Mouse (Mus musculus) heart, embryonic 14.5 days (tissue): ENCODE data around the gene Hist1h3d. TPM values are rescaled to one million over a fixed set of nuclear protein-coding genes. Genes with fewer than 3 reads are reported as not detected.
"Not testable (repeated sequence)": the region's sequence is repeated elsewhere in the genome, so short reads cannot be mapped to it uniquely, and the experiment has no call there.

Experiments used
- ATAC-seq: fragments of 200-750 bp; cut with Nextera tagmentation; 2 replicates; pipeline ENCODE4 v1.8.0; 2017; ENCODE audit warnings: low read depth, moderate TSS enrichment; ENCODE audit not compliant: insufficient number of reproducible peaks, insufficient read depth, low FRiP score
- H3K27ac ChIP-seq, 2 experiments: fragments of 200-500 bp in 1 of 2; fragments of 300-500 bp in 1 of 2; sonication (generic) in 1 of 2; replicated peaks in 1 of 2; 2 replicates each; pipeline ENCODE4 v1.5.1; 2012 to 2014; ENCODE audit warnings: low read depth in 2 of 2, low read length in 2 of 2, control low read depth in 1 of 2, mild to moderate bottlenecking in 1 of 2, mixed read lengths in 1 of 2; ENCODE audit not compliant: control insufficient read depth in 1 of 2, insufficient read depth in 1 of 2
- H3K27me3 ChIP-seq: fragments of 300-500 bp; sonication (generic); 2 replicates; pipeline ENCODE4 v1.6.1; 2014; ENCODE audit warnings: mild to moderate bottlenecking, low read length, control low read depth; ENCODE audit not compliant: control insufficient read depth, insufficient read depth
- H3K36me3 ChIP-seq: fragments of 300-500 bp; sonication (generic); 2 replicates; pipeline ENCODE4 v1.6.1; 2014; ENCODE audit warnings: mild to moderate bottlenecking, control low read depth, low read length, mixed read lengths; ENCODE audit not compliant: control insufficient read depth, insufficient read depth
- H3K4me1 ChIP-seq, 2 experiments: fragments of 200-500 bp in 1 of 2; fragments of 300-500 bp in 1 of 2; sonication (generic) in 1 of 2; 2 replicates each; pipeline ENCODE4 v1.6.1; 2012 to 2014; ENCODE audit warnings: low read length in 2 of 2, control low read depth in 1 of 2, mixed read lengths in 1 of 2; ENCODE audit not compliant: control insufficient read depth in 2 of 2, insufficient read depth in 2 of 2
- H3K4me2 ChIP-seq: fragments of 300-500 bp; sonication (generic); 2 replicates; pipeline ENCODE4 v1.6.1; 2014; ENCODE audit warnings: mild to moderate bottlenecking, low read length
- H3K4me3 ChIP-seq, 2 experiments: fragments of 200-500 bp in 1 of 2; fragments of 300-500 bp in 1 of 2; sonication (generic) in 1 of 2; 2 replicates each; pipeline ENCODE4 v1.5.1; 2012 to 2014; ENCODE audit warnings: low read length in 2 of 2, mild to moderate bottlenecking in 2 of 2, control low read depth in 1 of 2, low read depth in 1 of 2, moderate library complexity in 1 of 2; ENCODE audit not compliant: control insufficient read depth in 1 of 2, insufficient read depth in 1 of 2
- H3K9ac ChIP-seq: fragments of 300-500 bp; sonication (generic); 2 replicates; pipeline ENCODE4 v1.6.1; 2014; ENCODE audit warnings: mild to moderate bottlenecking, low read length
- H3K9me3 ChIP-seq: fragments of 300-500 bp; sonication (generic); 2 replicates; pipeline ENCODE4 v1.6.1; 2016; ENCODE audit warnings: low read length, control low read depth; ENCODE audit not compliant: control insufficient read depth
- WGBS: fragments of 180-500 bp; shearing (Covaris S2); extraction: QIAGEN DNeasy Blood & Tissue Kit; methylation state at CpG from one replicate; pipeline ENCODE4 v1.1.7; 2014; 5-methylcytosine and 5-hydroxymethylcytosine counted together
- polyA plus RNA-seq: library from polyadenylated mRNA; unstranded; fragments of >200 nt; fragmentation: Nextera tagmentation; extraction: Ambion mirVana; gene quantifications from 2 replicates; pipeline ENCODE4 v1.2.1, GENCODE M21; 2014

The Hist1h3d gene
- polyA plus RNA-seq, 1 experiment from 2014 or later: 3.7 TPM

DNA sequence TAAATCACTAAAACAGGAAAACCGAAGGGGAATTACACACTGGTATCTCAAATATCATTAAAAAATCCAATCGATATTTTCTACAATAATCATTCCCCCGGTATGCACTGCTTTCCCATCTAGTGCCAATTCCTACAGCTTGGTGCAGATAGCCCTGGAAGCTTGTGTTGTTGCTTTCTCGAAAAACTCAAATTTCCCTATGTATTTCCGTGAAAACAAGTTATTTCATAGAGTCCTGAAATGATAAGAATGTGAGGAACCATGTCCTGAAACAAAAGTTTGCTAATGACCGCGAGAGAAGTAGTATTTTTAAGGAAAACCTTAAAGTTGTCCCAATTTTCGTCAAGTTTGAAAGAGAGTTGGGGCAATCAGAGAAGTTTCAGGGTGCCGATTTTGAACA, 21.2 kb upstream of the Hist1h3d start:
- WGBS: 22% methylated on average over 9 of the region's 9 CpGs
- Histone ChIP-seq H3K4me3 (peak overlapping the region in 1 of 2 experiments; percentile 62; a peak in 2 of 4 replicates), H3K9me3 (no peaks in the 10 kb centered on the region), H3K36me3 (no peaks in the 10 kb centered on the region), H3K27ac (peak overlapping the region; percentile 97 to 98), H3K9ac (peak overlapping the region; percentile 94), H3K4me2 (peak overlapping the region; percentile 85), H3K4me1 (peaks cover 0 to 13% of the 10 kb centered on the region in 2 experiments; a peak in 3 of 4 replicates), H3K27me3 (no peaks in the 10 kb centered on the region)
- no peak for ATAC-seq

DNA sequence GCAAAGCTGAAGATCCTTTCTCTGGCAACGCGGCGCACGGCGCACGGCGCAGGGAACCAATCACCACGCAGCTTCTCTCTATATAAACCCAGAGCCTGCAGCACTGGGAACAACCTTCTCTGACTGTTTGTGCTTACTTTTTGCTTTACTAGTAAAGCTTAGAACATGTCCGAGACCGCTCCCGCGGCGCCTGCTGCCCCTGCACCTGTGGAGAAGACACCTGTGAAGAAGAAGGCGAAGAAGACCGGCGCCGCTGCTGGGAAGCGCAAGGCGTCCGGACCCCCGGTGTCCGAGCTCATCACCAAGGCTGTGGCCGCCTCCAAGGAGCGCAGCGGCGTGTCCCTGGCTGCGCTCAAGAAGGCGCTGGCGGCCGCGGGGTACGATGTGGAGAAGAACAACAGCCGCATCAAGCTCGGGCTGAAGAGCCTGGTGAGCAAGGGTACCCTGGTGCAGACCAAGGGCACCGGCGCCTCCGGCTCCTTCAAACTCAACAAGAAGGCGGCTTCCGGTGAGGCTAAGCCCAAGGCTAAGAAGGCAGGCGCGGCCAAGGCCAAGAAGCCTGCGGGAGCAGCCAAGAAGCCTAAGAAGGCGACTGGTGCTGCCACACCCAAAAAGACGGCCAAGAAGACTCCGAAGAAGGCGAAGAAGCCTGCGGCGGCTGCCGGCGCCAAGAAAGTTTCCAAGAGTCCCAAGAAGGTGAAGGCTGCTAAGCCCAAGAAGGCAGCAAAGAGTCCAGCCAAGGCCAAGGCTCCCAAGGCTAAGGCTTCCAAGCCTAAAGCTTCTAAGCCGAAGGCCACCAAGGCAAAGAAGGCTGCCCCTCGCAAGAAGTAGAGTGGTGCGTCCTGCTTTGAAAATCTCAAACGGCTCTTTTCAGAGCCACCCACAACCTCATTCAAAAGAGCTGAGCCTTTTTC, 20.4 kb upstream of the Hist1h3d start:
- Histone ChIP-seq H3K9ac (peak overlapping the region; percentile 94), H3K36me3 (no peaks in the 10 kb centered on the region), H3K4me3 (peak overlapping the region; percentile 62 to 69), H3K4me2 (peak overlapping the region; percentile 85), H3K27ac (peak overlapping the region; percentile 97 to 98), H3K27me3 (no peaks in the 10 kb centered on the region), H3K9me3 (no peaks in the 10 kb centered on the region), H3K4me1 (peaks cover 0 to 13% of the 10 kb centered on the region in 2 experiments; a peak in 3 of 4 replicates)
- peak; percentile 79 for ATAC-seq
- under 1% methylated on average over 54 of the region's 54 CpGs for WGBS

DNA sequence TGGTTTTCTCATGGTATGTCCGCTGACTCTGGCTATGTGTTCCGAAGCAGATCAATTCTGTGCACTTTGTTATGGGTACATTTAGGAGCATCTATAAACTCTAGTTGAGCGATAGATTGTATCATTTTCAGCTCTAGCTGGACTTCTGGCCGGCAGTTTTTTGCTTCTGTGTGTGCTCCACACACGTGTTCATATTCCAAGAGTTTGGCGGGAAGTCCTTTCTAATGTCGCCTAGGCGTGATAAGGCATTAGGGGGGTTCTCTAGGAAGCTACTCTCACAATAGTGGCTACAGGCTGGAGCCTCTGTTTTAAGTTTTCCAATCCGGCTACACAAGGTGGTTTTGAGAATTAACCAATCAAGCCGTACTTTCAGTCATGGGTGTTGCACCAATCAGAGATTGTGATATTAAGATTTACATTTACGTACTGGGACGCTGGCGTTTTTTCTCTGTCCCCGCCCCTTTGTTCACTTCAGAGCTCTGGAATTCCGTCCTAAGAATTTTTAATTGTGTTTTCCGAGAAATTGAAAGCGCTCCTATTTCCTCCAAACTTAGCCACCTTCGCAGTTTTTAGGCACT, 19.6 kb upstream of the Hist1h3d start:
- Histone ChIP-seq H3K36me3 (no peaks in the 10 kb centered on the region), H3K4me2 (peak overlapping the region; percentile 85), H3K27me3 (no peaks in the 10 kb centered on the region), H3K9me3 (no peaks in the 10 kb centered on the region), H3K27ac (peak overlapping the region; percentile 97 to 98), H3K4me3 (peak overlapping the region; percentile 62 to 69), H3K4me1 (peaks cover 0 to 8% of the 10 kb centered on the region in 2 experiments; a peak in 3 of 4 replicates), H3K9ac (peak overlapping the region; percentile 94)
- ATAC-seq: peak; percentile 78
- WGBS: under 1% methylated on average over 18 of the region's 18 CpGs

DNA sequence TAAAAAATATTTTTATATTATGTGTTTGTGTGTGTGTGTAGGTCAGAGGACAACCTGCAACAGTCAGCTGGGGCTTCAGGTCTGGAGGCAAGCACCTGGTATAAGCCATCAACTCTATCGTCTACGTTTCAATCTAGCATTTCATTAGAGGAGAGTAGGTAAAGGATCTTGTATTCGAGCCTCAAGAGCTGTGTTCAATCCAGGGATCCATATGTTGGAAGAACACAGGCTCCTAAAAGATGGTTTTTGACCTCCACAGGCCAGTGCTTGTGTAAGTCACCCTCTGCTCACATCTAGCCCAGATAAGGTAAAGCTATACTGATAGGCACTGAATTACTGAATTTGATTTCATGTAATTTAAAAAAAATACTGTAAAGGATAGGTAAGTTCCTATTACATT, 18.7 kb upstream of the Hist1h3d start:
- Histone ChIP-seq H3K27ac (peak overlapping the region in 1 of 2 experiments; percentile 98; a peak in 2 of 4 replicates), H3K4me2 (peak overlapping the region; percentile 85; the same call in 1 of the 2 replicates), H3K4me1 (peaks cover 0 to 8% of the 10 kb centered on the region in 2 experiments; a peak in 3 of 4 replicates), H3K9ac (no peak overlapping the region), H3K9me3 (no peaks in the 10 kb centered on the region), H3K27me3 (no peaks in the 10 kb centered on the region), H3K4me3 (no peak overlapping the region), H3K36me3 (no peaks in the 10 kb centered on the region)
- 65% methylated on average over 3 of the region's 3 CpGs for WGBS
- no peak for ATAC-seq

DNA sequence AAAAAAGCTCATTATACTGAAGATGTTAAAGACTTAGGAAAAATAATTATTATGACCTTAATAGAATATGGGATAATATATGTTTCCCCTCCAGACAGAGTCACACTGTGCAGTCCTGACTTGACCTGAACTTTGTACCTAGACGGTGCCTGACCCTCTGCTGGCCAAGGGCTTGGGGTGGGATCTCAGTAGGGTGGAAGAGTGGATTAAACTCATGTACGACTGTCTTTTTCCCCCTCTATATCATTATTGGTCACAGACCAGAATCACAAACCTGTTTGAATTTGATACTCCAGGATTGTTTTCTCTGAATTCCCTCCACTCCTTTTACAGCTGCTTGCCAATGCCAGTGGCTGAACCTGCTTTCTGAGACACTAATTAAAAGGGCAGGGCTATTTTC, 14.9 kb upstream of the Hist1h3d start:
- H3K27me3 ChIP-seq, H3K9me3 ChIP-seq, H3K36me3 ChIP-seq, H3K27ac ChIP-seq, ATAC-seq, H3K4me2 ChIP-seq, H3K4me3 ChIP-seq, H3K4me1 ChIP-seq, H3K9ac ChIP-seq: not testable (repeated sequence)
- WGBS: 48% methylated on average over 2 of the region's 2 CpGs

DNA sequence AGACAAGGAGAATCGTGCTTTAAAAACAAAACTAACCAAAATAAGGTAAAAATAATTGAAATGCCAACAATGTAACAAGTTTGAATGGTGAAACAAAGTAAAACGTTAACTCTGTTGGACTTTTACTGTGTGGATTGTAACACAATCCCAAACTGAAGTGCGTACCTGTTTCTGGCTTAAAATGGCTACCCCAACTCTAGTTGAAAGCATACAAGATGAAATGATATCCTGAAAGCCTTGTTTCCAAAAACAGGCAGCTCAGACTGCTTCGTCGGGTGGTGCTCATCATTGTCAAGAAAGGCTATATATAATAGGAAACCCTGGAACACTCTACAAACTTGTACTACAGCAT, 14.1 kb upstream of the Hist1h3d start:
- H3K27ac ChIP-seq: peak overlapping the region in 1 of 2 experiments; percentile 99; a peak in 2 of 4 replicates
- H3K27me3 ChIP-seq, H3K9me3 ChIP-seq, ATAC-seq, H3K36me3 ChIP-seq, H3K4me1 ChIP-seq: not testable (repeated sequence)
- H3K4me2 ChIP-seq: peak overlapping the region; percentile 74
- WGBS: 0% methylated on average over 2 of the region's 5 CpGs
- H3K9ac ChIP-seq: peak overlapping the region; percentile 71; the same call in 1 of the 2 replicates
- peak overlapping the region; percentile 44 to 56; a peak in 2 of 4 replicates for H3K4me3 ChIP-seq

DNA sequence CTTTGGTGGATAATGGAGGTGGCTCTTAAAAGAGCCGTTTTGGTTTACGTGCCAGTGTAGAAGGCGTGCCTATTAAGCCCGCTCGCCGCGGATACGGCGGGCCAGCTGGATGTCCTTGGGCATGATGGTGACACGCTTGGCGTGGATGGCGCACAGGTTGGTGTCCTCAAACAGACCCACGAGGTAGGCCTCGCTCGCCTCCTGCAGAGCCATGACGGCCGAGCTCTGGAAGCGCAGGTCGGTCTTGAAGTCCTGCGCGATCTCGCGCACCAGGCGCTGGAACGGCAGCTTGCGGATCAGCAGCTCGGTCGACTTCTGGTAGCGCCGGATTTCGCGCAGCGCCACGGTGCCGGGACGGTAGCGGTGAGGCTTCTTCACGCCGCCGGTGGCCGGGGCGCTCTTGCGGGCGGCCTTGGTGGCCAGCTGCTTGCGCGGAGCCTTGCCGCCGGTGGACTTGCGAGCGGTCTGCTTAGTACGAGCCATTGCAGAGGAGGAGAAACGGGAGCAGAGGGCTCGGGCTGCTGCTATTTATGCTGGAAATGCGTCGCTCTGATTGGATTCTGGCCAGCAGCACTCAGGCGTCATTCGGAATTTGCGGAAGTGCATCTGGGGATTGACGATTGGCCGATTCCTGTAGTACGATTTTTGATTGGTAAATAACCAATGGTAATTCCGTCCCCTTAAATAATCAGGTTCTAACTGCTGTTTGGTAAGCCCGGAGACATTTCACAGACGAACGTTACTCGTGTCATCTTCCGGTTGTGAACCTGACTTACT, 13.5 kb upstream of the Hist1h3d start, which contains the start of gene Hist1h3e:
TSS of gene Hist1h3e (minus strand) at position 487 of the 777 bp plus-strand sequence.
- H3K27me3 ChIP-seq, H3K4me1 ChIP-seq, H3K36me3 ChIP-seq, H3K9me3 ChIP-seq: not testable (repeated sequence)
- Histone ChIP-seq H3K4me3 (peak within 1 kb of the TSS; percentile 44 to 56), H3K27ac (peak within 1 kb of the TSS; percentile 89 to 99), H3K9ac (peak within 1 kb of the TSS; percentile 71), H3K4me2 (peak within 1 kb of the TSS; percentile 74)
- under 1% methylated on average over 44 of the region's 67 CpGs for WGBS
- peak; percentile 87 for ATAC-seq
